Mouse (Mus musculus) liver, postnatal 0 days (tissue): ENCODE results near the gene Osbpl8.

ENCODE experiments used
- CTCF ChIP-seq: sonication (generic); IDR thresholded peaks from 2 replicates; pipeline ENCODE4 v1.5.1; 2016; ENCODE audit warnings: antibody characterized with exemption, low read depth
- EP300 ChIP-seq: IDR thresholded peaks from 2 replicates; pipeline ENCODE4 v1.6.1; 2016; ENCODE audit warnings: antibody characterized with exemption, low read depth, mild to moderate bottlenecking

DNA sequence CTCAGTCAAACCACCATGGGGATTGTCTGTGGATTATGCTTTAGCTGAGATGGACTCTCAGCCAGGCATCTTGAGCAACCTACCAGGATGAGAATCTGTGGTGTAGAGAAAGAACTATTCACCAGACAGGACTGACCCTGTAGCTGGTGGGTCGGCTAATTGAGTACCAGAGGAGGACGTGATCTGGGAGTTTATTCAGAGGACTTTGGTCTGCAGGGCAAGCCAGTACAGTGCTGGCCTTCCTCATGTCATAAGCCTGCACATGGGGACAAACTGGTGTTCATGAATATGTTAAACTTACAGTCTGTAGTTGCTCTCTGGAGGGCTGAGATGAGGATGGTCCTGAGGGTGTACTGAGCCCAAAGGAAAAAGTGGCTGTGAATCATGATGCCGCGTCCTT is 163.4 kb downstream of the Osbpl8 start:
- TF ChIP-seq CTCF (no peak), EP300 (no peak)
